Mouse (Mus musculus) heart, postnatal 10 days (tissue): ENCODE measurements around the gene Astn1. TPM values are rescaled to one million over a fixed set of nuclear protein-coding genes. Genes with fewer than 3 reads are reported as not detected.

Experiments
- DNase-seq, 2 experiments: peaks; one replicate each; pipeline ENCODE4 v3.0.0; 2021
- intact Hi-C: fragments of 180-260 bp; cut with DNase I; formaldehyde crosslinking; loops from one replicate; pipeline ENCODE4 v1.15.1; 2025
- total RNA-seq, 2 experiments: library from RNA; stranded (reverse); gene quantifications; 2 replicates each; pipeline ENCODE4 v1.2.3; 2021

The Astn1 gene
- total RNA-seq, 2 experiments from 2014 or later: 2.3 to 2.9 TPM

DNA sequence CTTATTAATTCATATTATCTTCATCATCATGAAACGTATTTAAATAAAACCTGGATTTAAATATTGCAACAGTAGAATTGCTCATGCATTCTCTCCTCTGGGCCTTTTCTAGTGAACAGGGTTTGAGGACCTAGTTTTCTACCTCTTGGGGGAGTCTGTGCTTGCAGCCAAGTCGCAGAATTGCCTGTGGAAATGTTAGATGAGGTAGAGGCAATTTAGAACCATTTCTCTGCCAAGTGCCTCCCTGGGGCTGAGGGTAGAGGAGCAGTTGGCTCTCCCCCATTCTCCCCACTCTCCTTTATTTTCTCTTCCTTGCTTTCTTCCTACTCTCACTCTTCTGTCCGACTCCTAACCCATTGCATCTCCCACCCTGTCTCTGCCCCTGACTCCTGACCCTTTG, 49.1 kb downstream of the Astn1 start:
- no peak for DNase-seq

GRCm38 (mm10) chr1:158414198-158414597, 52.1 kb downstream of the Astn1 start:
- intact Hi-C loops: no loop called here
- no peak for DNase-seq

More for the DNA sequence above, 49.1 kb downstream of the Astn1 start:
- intact Hi-C loops: no loop called here

- intact Hi-C loops: no loop called here
- DNase-seq: no peak
Measured at GRCm38 (mm10) chr1:158421451-158421850, 59.4 kb downstream of the Astn1 start.

GRCm38 (mm10) chr1:158422739-158423138, 60.7 kb downstream of the Astn1 start:
- no peak for DNase-seq
- intact Hi-C loops: no loop called here

DNA sequence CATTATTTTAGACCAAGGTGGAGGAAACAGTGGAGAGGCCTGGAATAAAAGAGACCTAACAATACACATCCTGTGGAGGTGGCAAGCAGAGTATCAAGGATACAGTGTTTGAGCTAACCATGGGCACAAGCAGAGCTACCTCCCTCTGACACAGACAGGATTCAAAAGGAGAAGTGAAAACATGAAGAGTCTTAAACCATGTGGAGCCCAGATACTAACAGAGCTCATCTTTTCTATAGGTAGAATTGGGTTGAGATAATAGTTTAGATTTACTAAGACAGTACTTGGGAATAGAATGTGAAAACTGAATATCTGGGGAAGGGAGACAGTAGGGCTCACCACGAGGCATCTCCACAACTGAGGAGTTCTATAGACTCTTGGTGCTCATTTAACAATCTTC, 84.0 kb downstream of the Astn1 start:
- DNase-seq: no peak
- intact Hi-C loops: no loop called here

- no peak for DNase-seq
- intact Hi-C loops: no loop called here
Measured at GRCm38 (mm10) chr1:158447956-158448355, 85.9 kb downstream of the Astn1 start.

GRCm38 (mm10) chr1:158452675-158453074, 90.6 kb downstream of the Astn1 start:
- intact Hi-C loops: no loop called here
- DNase-seq: no peak

- intact Hi-C loops: no loop called here
- no peak for DNase-seq
Measured at GRCm38 (mm10) chr1:158453587-158453986, 91.5 kb downstream of the Astn1 start.

- intact Hi-C loops: no loop called here
- peak; percentile 0 to 3 for DNase-seq
Measured at GRCm38 (mm10) chr1:158463975-158464374, 101.9 kb downstream of the Astn1 start.

DNA sequence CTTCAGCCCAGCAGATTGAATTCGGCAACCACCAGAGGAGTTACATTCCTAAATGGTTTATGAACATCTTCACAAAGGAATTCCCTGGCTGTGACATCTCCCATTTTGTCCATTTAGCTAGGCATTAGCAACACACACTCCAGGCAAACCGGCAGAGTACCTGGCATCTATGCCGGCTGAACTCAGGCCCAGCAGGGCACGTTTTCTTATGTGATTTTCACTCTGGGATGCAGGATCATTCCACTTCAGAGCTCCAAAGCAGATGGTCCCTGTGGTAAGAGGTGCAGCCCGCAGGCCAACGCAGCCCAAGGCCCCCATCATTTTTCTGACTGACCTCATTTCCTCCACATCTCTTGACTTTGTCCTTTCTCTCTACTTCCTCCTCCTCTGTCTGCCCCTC, 103.2 kb downstream of the Astn1 start:
- intact Hi-C loops: no loop called here

DNA sequence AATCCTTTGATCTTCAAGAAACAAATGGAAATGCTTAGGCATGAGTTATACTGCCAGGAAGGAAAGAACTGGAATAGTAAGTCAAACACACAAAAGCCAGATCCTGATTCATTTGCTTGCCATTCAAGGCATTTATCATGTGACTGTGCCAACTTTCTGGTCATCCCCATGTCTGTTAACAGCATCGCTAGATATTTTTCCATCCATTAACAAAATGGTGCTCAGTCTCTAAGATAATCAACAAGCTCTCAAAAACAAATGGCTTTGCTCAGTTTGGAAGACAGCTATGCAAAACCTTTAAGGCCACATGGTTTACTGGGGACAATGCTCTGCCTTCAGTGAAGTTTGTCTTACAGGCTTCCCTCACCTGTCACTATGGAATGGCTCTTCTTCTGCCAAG, 115.8 kb downstream of the Astn1 start:
- no peak for DNase-seq
- intact Hi-C loops: no loop called here

More for the DNA sequence above, 103.2 kb downstream of the Astn1 start:
- DNase-seq: no peak

DNA sequence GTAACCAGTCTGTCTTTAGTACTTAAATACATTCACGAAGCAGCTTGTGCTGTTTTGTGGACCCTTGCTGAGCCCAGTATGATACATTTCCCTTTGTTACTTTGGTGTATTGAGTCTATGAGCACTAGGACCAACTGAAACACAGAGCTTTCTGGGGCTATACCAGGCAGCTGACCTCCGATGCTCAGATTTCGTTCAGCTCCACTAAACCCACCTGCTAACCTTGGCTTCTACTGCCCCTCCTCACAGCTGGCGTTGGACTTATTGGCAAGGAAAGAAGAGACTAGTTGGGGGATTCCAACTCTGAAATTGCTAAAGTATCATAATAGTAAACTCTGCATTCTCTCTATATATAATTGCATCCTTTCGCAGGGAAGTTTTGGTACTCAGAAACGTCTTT, 118.2 kb downstream of the Astn1 start:
- intact Hi-C loops: no loop called here
- no peak for DNase-seq

GRCm38 (mm10) chr1:158483733-158484132, 121.7 kb downstream of the Astn1 start:
- intact Hi-C loops: no loop called here
- DNase-seq: no peak

DNA sequence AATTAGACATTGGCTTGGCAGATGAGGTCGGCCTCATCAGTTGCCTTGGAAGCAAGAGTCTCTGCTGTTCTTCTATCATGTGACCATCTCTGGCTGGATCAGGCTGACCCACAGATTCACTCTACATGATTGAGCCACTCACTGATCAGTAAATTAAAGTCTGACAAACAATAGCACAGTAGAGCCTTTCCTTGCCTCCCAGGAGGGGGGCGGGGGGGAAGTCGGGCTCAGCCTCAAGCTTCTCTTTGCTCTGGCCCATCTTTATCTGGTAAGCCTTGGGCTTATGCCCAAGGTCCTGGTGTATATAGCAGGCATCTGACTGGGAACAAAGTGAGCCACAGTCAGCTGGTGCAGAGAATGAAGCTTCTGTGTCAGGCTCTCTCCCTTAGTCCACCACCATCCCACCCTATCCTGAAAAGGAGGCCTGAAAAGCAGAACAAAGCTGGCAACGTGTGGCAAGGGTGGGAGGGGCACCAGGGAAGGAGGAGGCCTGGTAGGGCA, 127.5 kb downstream of the Astn1 start:
- no peak for DNase-seq
- intact Hi-C loops: no loop called here

GRCm38 (mm10) chr1:158490175-158490574, 128.1 kb downstream of the Astn1 start:
- DNase-seq: no peak
- intact Hi-C loops: no loop called here

DNA sequence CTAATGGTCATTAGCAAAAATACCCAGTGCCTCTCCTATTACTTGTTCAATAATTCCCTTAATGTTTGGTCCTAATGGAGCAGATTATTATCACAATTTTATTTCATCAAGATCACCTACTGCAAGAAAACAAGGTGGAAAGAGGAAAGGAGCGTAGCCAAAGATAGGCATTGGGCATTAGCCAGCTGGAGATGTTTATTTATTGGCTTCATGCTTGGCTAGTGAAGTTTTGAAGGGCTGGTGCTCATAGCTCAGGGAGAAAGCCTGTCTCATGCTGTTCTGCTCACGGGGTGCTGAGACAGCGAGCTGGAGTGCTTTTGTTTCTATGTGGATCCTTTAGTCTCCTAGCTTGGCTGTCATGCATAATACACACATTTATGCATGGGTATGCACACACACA, 131.2 kb downstream of the Astn1 start:
- DNase-seq: no peak
- intact Hi-C loops: no loop called here

DNA sequence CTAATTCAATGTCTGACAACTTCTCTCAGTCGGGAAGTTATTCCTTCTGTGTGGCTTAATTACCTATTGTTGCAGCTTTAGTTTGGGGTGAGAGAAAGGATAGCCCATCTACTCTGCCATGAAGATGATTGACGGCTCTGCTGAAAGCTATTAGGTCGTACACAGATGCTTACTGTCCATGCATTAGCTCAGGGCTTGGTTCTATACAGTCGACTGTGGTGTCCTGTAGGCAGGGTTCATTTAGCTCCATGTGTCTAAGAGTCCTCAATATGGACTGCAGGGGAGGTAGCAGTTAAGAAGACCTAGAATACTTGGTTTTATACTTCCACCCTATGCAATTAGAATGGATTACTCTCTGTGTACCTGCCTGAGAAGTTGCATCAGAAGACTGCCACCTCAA, 138.1 kb downstream of the Astn1 start:
- DNase-seq: no peak
- intact Hi-C loops: no loop called here

- intact Hi-C loops: no loop called here
- DNase-seq: peak; percentile 40 to 41
Measured at GRCm38 (mm10) chr1:158501019-158501418, 138.9 kb downstream of the Astn1 start.

DNA sequence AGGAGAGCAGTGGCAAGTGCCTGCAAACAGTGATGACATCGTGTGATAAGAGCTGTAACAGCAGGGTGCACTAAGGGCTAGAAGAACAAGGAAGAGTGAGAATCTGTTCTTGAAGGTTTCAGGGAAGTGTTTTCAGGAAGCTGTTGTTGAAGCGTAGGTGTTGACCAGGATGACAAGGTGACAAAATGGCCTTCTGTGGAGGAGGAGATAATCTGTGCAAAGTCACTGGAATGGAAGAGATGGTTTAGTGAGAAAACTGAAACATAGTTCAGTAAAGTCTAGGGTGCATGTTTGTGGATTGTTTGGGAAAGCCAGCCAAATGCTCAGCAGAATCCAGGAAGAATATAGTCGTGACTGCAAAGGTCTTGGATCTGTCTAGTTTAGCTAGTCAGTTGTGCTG, 145.5 kb downstream of the Astn1 start:
- intact Hi-C loops: no loop called here
- no peak for DNase-seq

DNA sequence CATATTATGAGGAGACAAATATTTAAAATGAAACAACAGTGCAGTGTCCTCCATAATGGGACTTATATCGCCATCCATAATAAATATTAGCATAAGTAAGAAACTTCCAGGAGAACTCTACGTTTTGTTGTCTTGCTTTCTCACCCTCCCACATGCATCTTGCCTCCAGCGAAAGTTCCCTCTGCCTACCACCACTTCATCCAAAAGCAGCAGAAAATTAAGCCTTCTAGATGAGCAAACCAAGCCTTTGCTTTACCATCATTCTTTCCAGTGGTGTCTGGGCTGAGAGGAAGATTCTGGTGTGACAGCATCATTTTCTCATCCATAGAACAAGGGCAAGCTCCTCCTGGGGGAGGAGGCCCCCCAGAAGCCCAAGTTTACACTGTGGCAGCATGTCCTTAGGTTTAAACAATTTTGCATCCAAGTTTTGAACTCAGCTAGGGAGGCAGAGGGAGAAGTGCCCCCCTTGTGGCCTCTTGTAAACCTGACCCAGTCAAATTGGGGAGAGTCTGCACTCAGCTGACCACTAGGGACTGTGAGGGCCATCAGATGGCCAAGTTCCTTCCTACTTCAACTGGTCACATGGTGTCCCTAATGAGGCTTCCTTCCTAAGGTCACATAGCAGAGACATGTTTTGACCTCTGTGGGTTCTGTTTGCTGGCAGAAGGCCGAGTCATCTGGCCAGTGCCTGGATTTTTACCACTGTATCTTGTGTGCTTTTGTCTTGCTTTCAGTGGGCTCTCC, 147.2 kb downstream of the Astn1 start:
- intact Hi-C loops: no loop called here
- no peak for DNase-seq

DNA sequence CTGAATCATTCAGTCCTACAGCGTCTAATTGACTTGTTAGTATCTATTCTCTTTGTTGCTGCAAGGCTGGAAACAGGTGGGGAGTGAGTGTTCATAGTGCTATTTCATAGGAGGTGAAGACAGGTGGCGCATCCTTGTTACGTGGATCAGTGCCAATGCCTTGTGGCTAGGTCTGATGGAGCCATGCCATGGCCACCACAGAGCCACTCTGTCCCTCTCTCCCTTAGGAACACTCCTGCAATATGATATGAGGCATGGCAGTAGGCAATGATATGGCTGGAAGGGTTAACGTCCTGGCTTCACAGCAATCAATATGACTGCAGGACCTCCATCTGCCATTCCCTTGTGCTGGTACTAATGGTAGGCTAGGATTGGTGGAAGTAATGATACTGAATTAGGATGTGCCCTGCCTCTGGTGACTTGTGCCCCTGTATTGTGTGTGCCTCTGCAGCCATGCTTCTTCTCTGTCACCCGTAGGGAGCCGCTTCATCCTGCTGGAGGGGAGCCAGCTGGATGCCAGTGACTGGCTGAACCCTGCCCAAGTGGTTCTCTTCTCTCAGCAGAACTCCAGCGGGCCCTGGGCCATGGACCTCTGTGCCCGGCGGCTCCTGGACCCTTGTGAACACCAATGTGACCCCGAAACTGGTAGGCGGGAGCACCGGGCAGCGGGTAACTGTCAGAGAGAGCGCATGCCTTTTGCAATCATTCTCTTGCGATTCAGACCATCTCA, 148.6 kb downstream of the Astn1 start:
- intact Hi-C loops: no loop called here
- DNase-seq: no peak

DNA sequence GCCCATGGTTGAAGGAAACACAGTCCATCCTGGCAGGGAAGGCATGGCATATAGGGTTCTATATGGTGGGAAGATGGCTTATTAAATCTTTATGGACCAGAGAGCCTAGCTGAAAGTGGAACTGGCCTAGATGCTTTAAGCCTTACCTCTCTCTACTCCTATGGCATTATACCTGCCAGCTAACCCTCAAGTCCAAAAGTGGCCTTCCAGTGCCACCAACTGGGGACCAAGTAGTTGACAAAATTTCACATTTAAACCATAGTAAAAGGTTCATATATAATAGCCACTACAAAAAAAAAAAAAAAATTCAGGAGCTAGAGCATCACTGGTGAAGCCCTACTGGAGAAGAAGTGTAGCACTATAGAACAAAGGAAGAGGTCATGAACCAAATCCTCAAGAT, 150.0 kb downstream of the Astn1 start:
- no peak for DNase-seq
- intact Hi-C loops: no loop called here
